Mouse (Mus musculus): Measurements from ENCODE around the gene Kremen2.

Gene Kremen2

GRCm38 (mm10) chr17:23737493-23738445 is 7.9 kb downstream of the Kremen2 start:
- no peak for DNase-seq (ENCODE audit: low read depth, low spot score)

GRCm38 (mm10) chr17:23734341-23734740 is 11.3 kb downstream of the Kremen2 start:
- no peak for DNase-seq (ENCODE audit: low read depth, low spot score)

- no peak for DNase-seq (ENCODE audit: low read depth, low spot score)
Observed at GRCm38 (mm10) chr17:23730441-23730840, 15.2 kb downstream of the Kremen2 start.

GRCm38 (mm10) chr17:23726758-23727142 is 18.9 kb downstream of the Kremen2 start:
- no peak for DNase-seq (ENCODE audit: low read depth, low spot score)

- DNase-seq (ENCODE audit: low read depth, low spot score), result peak; percentile 94
Observed at GRCm38 (mm10) chr17:23725999-23726757, 19.5 kb downstream of the Kremen2 start, which contains the start of gene Pkmyt1. Gene Pkmyt1, plus strand, starts transcription at chr17:23726336.

- DNase-seq (ENCODE audit: low read depth, low spot score), result no peak
Observed at GRCm38 (mm10) chr17:23725477-23725876, 20.2 kb downstream of the Kremen2 start.

GRCm38 (mm10) chr17:23722376-23723125 is 23.1 kb downstream of the Kremen2 start, which contains the start of gene 1520401A03Rik:
Gene 1520401A03Rik, minus strand, starts transcription at chr17:23722783.
- no peak for DNase-seq (ENCODE audit: low read depth, low spot score)

GRCm38 (mm10) chr17:23721886-23722285 is 23.7 kb downstream of the Kremen2 start:
- no peak for DNase-seq (ENCODE audit: low read depth, low spot score)

GRCm38 (mm10) chr17:23719455-23719854 is 26.2 kb downstream of the Kremen2 start:
- DNase-seq (ENCODE audit: low read depth, low spot score), result no peak

- no peak for DNase-seq (ENCODE audit: low read depth, low spot score)
Observed at GRCm38 (mm10) chr17:23717003-23717402, 28.6 kb downstream of the Kremen2 start.

GRCm38 (mm10) chr17:23706212-23706611 is 39.4 kb downstream of the Kremen2 start:
- DNase-seq (ENCODE audit: low read depth, low spot score), result peak; percentile 67

GRCm38 (mm10) chr17:23705525-23706104 is 40.0 kb downstream of the Kremen2 start:
- DNase-seq (ENCODE audit: low read depth, low spot score), result no peak

- no peak for DNase-seq (ENCODE audit: low read depth, low spot score)
Observed at GRCm38 (mm10) chr17:23704741-23705140, 40.9 kb downstream of the Kremen2 start.

GRCm38 (mm10) chr17:23703301-23703700 is 42.3 kb downstream of the Kremen2 start:
- DNase-seq (ENCODE audit: low read depth, low spot score), result no peak

GRCm38 (mm10) chr17:23700079-23700478 is 45.6 kb downstream of the Kremen2 start:
- peak; percentile 82 for DNase-seq (ENCODE audit: low read depth, low spot score)

GRCm38 (mm10) chr17:23699131-23700077 is 46.2 kb downstream of the Kremen2 start:
- no peak for DNase-seq (ENCODE audit: low read depth, low spot score)

- DNase-seq (ENCODE audit: low read depth, low spot score), result no peak
Observed at GRCm38 (mm10) chr17:23695801-23696200, 49.8 kb downstream of the Kremen2 start.

GRCm38 (mm10) chr17:23694491-23694890 is 51.1 kb downstream of the Kremen2 start:
- DNase-seq (ENCODE audit: low read depth, low spot score), result no peak

Data from CD4-positive helper T cell, adult 2 months (primary cell).